Mouse (Mus musculus) kidney, postnatal 36 days (tissue): ENCODE measurements at regions not wholly inside any gene's neighbourhood (a gene's known extent, or its start where the extent isn't known, plus 50 kb on each side); places are given as distances from the start of the nearest gene placed in this dataset.

Experiments used
- DNase-seq, 2 experiments: peaks; one replicate each; pipeline ENCODE4 v3.0.0; 2021 to 2022; ENCODE audit warnings: mixed read lengths in 2 of 2

DNA sequence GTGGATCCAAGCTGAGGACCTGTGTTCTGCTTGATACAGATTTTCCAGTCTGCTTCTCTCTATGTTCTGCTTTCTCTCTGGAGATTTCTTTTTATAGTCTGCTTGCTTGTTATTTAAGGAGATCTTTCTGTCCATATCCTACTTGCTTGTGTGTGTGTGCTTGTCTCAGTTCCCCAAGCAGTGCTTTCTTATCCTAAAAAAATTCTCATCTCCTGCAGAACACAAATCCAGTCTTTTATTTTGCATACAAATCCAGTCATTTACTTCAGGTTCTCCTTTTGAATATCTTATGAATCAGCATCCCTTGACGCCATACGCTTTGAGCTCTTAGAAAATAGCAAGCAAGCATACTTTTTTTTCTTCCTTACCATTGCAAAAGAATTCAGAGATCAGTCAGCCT lies 310.7 kb upstream of the Cypt14 start:
- no peak for DNase-seq

DNA sequence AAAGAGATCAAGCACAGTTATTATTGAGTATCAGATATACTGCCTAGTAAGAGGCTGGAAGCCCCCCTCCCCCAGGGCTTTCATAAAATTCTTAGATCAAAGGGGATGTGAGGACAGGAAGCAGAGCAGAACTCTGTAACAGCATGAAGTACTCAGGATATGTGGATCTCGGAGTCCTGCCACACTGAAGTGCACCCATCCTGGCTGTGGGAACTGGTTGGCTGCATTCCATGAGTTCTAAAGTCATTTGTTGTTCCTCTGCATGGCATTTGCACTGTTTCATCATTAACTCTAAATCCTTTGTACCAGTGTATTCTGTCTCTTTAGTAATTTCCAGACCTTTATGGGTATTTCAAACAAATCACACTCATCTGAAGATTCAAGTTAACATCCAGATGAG lies 267.0 kb upstream of the Cypt14 start:
- DNase-seq, result peak; percentile 23 to 48
